Mouse (Mus musculus) E14TG2a.4 (cell line): ENCODE data around the gene Zfp688.

ENCODE experiments used
- CTCF ChIP-seq: conservative IDR thresholded peaks from 2 replicates; pipeline ENCODE4 v1.5.1; 2014; ENCODE audit warnings: low read length
- NANOG ChIP-seq: IDR thresholded peaks from 2 replicates; pipeline ENCODE4 v1.6.1; 2014; ENCODE audit warnings: borderline replicate concordance, low read length, mixed read lengths
- POU5F1 ChIP-seq: IDR thresholded peaks from 2 replicates; pipeline ENCODE4 v1.6.1; 2014; ENCODE audit warnings: low read length, borderline replicate concordance

- TF ChIP-seq CTCF: no peak
- TF ChIP-seq POU5F1: no peak
- TF ChIP-seq NANOG: peak; percentile 36
Measured at GRCm38 (mm10) chr7:127465191-127465590, 43.3 kb upstream of the Zfp688 start.
